Mouse (Mus musculus) megakaryocyte, adult 5-6 weeks (primary cell): ENCODE results near the gene Reg1. TPM values are rescaled to one million over a fixed set of nuclear protein-coding genes. Genes with fewer than 3 reads are reported as not detected.
"Not testable (repeated sequence)": the region's sequence is repeated elsewhere in the genome, so short reads cannot be mapped to it uniquely, and the experiment has no call there.

ENCODE experiments used
- ATAC-seq: 2 replicates; pipeline ENCODE4 v1.8.0; 2016; ENCODE audit warnings: mild to moderate bottlenecking, inconsistent platforms; ENCODE audit not compliant: poor library complexity, severe bottlenecking
- total RNA-seq, 2 experiments: library from RNA; stranded (forward) in 1 of 2; stranded (reverse) in 1 of 2; fragments of 153-499, 151-499 nt in 1 of 2; fragments of 221-1000, 200-1000 nt in 1 of 2; gene quantifications; 2 replicates each; pipeline versions ENCODE4 v1.2.3 to v1.2.4; 2015 to 2017

Reg1 gene
- not detected in 2 replicates for total RNA-seq (2015)
- total RNA-seq (2017): not detected in 2 replicates

- ATAC-seq: not testable (repeated sequence)
Observed at GRCm38 (mm10) chr6:78422411-78422810, at the start of gene Reg1. TSS of gene Reg1 (plus strand) at chr6:78422711.

GRCm38 (mm10) chr6:78378765-78379164, 43.7 kb upstream of the Reg1 start, which contains the start of gene Reg3d:
TSS of gene Reg3d (minus strand) at chr6:78378865.
- no peak for ATAC-seq

GRCm38 (mm10) chr6:78380409-78380808, 42.1 kb upstream of the Reg1 start, which contains the start of gene Reg3a:
TSS of gene Reg3a (plus strand) at chr6:78380709.
- no peak for ATAC-seq

- no peak for ATAC-seq
Observed at GRCm38 (mm10) chr6:78385609-78386008, 36.9 kb upstream of the Reg1 start.

GRCm38 (mm10) chr6:78395323-78395722, 27.2 kb upstream of the Reg1 start, which contains the start of gene Reg2:
TSS of gene Reg2 (plus strand) at chr6:78395623.
- ATAC-seq: not testable (repeated sequence)

GRCm38 (mm10) chr6:78425497-78425896, 3.0 kb downstream of the Reg1 start:
- no peak for ATAC-seq

GRCm38 (mm10) chr6:78447202-78447601, 24.7 kb downstream of the Reg1 start:
- ATAC-seq: no peak

- ATAC-seq: no peak
Observed at GRCm38 (mm10) chr6:78448409-78448808, 25.9 kb downstream of the Reg1 start.

GRCm38 (mm10) chr6:78452804-78453203, 30.3 kb downstream of the Reg1 start:
- ATAC-seq: no peak

GRCm38 (mm10) chr6:78460191-78460825, 37.8 kb downstream of the Reg1 start:
- ATAC-seq: no peak

GRCm38 (mm10) chr6:78462360-78462759, 39.8 kb downstream of the Reg1 start:
- ATAC-seq: no peak

- ATAC-seq: no peak
Observed at GRCm38 (mm10) chr6:78463266-78463665, 40.8 kb downstream of the Reg1 start.

GRCm38 (mm10) chr6:78468772-78469171, 46.3 kb downstream of the Reg1 start, which contains the start of gene Reg3g:
TSS of gene Reg3g (minus strand) at chr6:78468872.
- no peak for ATAC-seq

GRCm38 (mm10) chr6:78469287-78469686, 46.8 kb downstream of the Reg1 start:
- no peak for ATAC-seq

Other genes with a start within 250 kb of the Reg1 start
- not detected in 2 replicates for gene Reg3b, start 52.1 kb upstream of the Reg1 start, total RNA-seq (2015)
- not detected in 2 replicates for gene Reg3b, start 52.1 kb upstream of the Reg1 start, total RNA-seq (2017)
- not detected in 2 replicates for gene Reg3d, start 43.8 kb upstream of the Reg1 start, total RNA-seq (2015)
- not detected in 2 replicates for gene Reg3d, start 43.8 kb upstream of the Reg1 start, total RNA-seq (2017)
- gene Reg3a, start 42.0 kb upstream of the Reg1 start, total RNA-seq (2015): not detected in 2 replicates
- not detected in 2 replicates for gene Reg3a, start 42.0 kb upstream of the Reg1 start, total RNA-seq (2017)
- gene Reg2, start 27.1 kb upstream of the Reg1 start, total RNA-seq (2015): not detected in 2 replicates
- not detected in 2 replicates for gene Reg2, start 27.1 kb upstream of the Reg1 start, total RNA-seq (2017)
- not detected in 2 replicates for gene Reg3g, start 46.2 kb downstream of the Reg1 start, total RNA-seq (2015)
- not detected in 2 replicates for gene Reg3g, start 46.2 kb downstream of the Reg1 start, total RNA-seq (2017)